Mouse (Mus musculus): ENCODE results near the gene Rab3ip. TPM values are rescaled to one million over a fixed set of nuclear protein-coding genes. Genes with fewer than 3 reads are reported as not detected.

The Rab3ip gene
- polyA plus RNA-seq (2012; rRNA removed): 34.3 and 69.3 TPM in 2 replicates

DNA sequence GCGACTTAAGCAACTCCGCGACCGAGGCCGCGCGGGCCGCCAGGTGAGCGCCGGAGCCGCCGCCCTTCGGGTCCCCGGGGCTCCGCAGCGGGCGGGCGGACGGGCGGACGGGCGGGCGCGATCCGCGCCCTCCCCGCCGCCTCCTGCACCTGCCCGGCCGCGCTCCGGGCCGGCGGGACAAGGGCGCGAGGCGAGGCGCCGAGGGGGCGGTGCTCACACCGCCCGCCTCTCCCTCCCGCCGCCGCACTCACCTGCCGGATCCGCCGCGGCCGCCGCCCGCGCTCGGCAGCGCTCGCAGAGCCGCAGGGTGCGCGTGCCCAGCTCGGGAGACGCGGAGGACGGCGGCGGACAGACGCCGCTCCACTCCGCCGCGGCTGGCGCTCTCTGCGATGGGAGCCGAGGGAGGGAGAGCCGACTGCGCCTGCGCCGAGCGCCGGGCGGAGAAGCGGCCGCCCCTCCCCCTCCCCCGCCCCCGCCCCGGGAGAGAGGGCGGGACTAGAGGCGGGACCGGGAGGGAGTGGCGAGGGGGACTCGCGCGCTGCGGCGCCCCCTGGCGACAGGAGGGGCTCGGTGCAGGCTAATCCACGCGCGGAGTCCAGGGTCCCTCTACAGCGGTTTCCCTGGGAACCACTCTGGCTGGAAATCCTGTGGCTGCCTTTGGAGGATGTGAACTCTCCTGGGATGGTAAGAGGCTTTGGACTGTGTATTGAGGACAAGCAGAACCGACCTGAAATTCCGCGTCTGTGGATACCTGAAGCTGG is at the start of gene Rab3ip:
Gene Rab3ip, minus strand, starts transcription at position 761 of the 761 bp plus-strand sequence.
- Histone ChIP-seq H3K27me3 (ENCODE audit: control insufficient read depth, insufficient read depth, low read length) (no peaks in the 10 kb centered on the region), H3K4me3 (ENCODE audit: extremely low read depth, insufficient read depth, insufficient read length) (peak within 1 kb of the TSS; percentile 86), H3K27ac (ENCODE audit: insufficient read depth, low read length) (peak within 1 kb of the TSS; percentile 86), H3K36me3 (ENCODE audit: control insufficient read depth, insufficient read depth, low read length) (no peaks in the 10 kb centered on the region), H3K4me1 (ENCODE audit: control insufficient read depth, insufficient read depth, insufficient read length) (peaks cover 3% of the 10 kb centered on the region)
- peak; percentile 70 to 88 for DNase-seq (ENCODE audit: low read depth in 1 of 2, low spot score in 2 of 2)
- WGBS: 1% methylated on average over 78 of the region's 103 CpGs
- TF ChIP-seq POLR2A (IDR thresholded peaks at IDR 0.05; ENCODE audit: low read depth, low read length): peak; percentile 83
- peak; percentile 93 for TF ChIP-seq CTCF (IDR thresholded peaks at IDR 0.05; ENCODE audit: extremely low read depth, insufficient read depth, insufficient read length, insufficient replicate concordance)

DNA sequence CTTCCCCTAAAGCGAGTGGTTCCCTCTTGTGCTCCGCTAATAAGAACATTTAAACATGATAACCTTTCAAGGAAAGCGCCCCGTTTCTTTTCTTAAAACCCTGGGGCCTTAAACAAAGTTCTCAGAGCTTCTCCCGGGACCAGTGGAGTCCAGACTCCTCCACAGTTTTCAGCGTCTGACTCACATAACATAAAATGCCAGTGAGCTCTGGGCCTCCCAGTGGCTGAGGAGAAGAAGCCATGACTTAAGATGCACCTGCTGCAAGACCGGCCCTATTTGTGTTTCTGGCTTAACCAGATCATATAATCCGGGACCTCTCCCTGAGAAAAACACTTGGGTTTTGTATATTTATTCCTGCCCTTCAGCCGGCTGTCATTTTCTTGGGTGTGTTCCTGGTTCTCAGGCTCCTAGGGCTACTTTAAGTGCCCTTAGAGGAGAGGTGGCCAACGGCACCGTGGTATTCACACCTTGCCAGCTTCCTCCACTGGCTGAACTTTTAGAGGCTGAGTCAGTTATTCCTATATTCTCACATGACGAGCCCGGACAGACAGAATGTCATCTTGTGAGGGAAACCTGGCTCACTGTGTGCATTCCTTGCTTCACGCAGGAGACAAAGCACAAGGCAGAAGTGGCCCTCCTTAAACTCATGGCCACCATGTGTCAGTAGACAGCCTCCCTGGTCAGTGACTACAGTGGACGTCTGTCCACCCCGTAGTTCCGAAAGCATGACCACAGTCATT is 48.3 kb upstream of the Rab3ip start:
- no peak overlapping the region for H3K27ac ChIP-seq (ENCODE audit: insufficient read depth, low read length)
- no peak overlapping the region for H3K4me3 ChIP-seq (ENCODE audit: extremely low read depth, insufficient read depth, insufficient read length)
- H3K27me3 ChIP-seq (ENCODE audit: control insufficient read depth, insufficient read depth, low read length): no peaks in the 10 kb centered on the region
- no peak for DNase-seq (ENCODE audit: low read depth in 1 of 2, low spot score in 2 of 2)
- 91% methylated on average over 17 of the region's 17 CpGs for WGBS
- no peaks in the 10 kb centered on the region for H3K4me1 ChIP-seq (ENCODE audit: control insufficient read depth, insufficient read depth, insufficient read length)
- H3K36me3 ChIP-seq (ENCODE audit: control insufficient read depth, insufficient read depth, low read length): no peaks in the 10 kb centered on the region
- no peak for TF ChIP-seq CTCF (IDR thresholded peaks at IDR 0.05; ENCODE audit: extremely low read depth, insufficient read depth, insufficient read length, insufficient replicate concordance)
- TF ChIP-seq POLR2A (IDR thresholded peaks at IDR 0.05; ENCODE audit: low read depth, low read length): no peak

DNA sequence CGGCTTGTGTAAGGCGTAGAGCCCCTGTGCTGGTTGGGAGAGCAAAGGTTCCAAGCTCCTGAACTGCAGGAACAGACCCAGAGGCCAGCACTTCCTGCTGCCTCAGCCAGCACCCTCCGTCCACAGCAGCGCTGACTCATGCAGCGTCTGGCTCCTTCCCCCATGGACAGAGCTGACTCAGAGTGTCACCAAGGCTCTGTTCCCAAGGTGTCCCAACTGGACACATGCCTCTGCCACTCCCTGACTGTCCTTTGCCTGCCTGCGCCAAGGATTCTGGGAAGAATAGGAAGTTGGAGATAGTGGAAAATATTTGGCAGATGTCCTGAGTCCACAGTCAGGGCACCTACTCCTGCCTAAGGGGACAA is 45.6 kb upstream of the Rab3ip start:
- Histone ChIP-seq H3K36me3 (ENCODE audit: control insufficient read depth, insufficient read depth, low read length) (no peaks in the 10 kb centered on the region), H3K4me1 (ENCODE audit: control insufficient read depth, insufficient read depth, insufficient read length) (no peaks in the 10 kb centered on the region), H3K27me3 (ENCODE audit: control insufficient read depth, insufficient read depth, low read length) (no peaks in the 10 kb centered on the region), H3K27ac (ENCODE audit: insufficient read depth, low read length) (no peak overlapping the region), H3K4me3 (ENCODE audit: extremely low read depth, insufficient read depth, insufficient read length) (no peak overlapping the region)
- DNase-seq (ENCODE audit: low read depth in 1 of 2, low spot score in 2 of 2): no peak
- TF ChIP-seq POLR2A (IDR thresholded peaks at IDR 0.05; ENCODE audit: low read depth, low read length) (no peak), CTCF (IDR thresholded peaks at IDR 0.05; ENCODE audit: extremely low read depth, insufficient read depth, insufficient read length, insufficient replicate concordance) (no peak)
- WGBS: 30% methylated on average over 6 of the region's 6 CpGs

DNA sequence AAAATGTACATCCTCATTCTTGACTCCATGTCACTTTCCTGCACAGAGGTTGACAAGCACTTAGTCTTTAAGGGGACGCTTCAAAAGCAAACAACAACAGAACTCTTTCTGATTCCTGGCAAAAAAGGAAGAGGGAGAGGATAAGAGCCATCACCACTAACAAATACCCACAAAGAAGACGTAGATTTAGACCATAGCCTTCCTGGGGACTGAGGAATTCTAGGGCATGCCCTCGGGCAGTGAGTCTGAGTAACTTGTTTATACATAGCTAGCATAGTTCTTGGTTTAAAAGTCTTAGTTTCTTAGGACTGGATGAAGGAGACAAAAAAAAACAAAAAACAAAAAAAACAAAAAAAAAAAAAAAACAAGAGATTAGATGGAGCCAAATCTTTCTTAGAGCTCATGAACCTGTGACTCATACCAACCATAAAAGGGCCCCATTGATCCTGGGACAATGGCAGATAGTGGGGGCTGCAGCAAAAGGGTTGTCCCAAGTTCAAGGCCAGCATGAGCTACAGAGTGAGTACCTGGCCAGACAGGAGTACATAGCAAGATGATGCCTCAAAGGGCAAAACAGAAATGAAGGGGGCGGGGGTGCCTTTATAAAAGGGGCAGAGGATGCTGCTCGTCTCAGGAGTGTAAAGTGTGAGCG is 45.1 kb upstream of the Rab3ip start:
- no peak for DNase-seq (ENCODE audit: low read depth in 1 of 2, low spot score in 2 of 2)
- Histone ChIP-seq H3K27ac (ENCODE audit: insufficient read depth, low read length) (no peak overlapping the region), H3K4me1 (ENCODE audit: control insufficient read depth, insufficient read depth, insufficient read length) (no peaks in the 10 kb centered on the region), H3K36me3 (ENCODE audit: control insufficient read depth, insufficient read depth, low read length) (no peaks in the 10 kb centered on the region), H3K27me3 (ENCODE audit: control insufficient read depth, insufficient read depth, low read length) (no peaks in the 10 kb centered on the region), H3K4me3 (ENCODE audit: extremely low read depth, insufficient read depth, insufficient read length) (no peak overlapping the region)
- WGBS: 58% methylated on average over 6 of the region's 6 CpGs
- TF ChIP-seq CTCF (IDR thresholded peaks at IDR 0.05; ENCODE audit: extremely low read depth, insufficient read depth, insufficient read length, insufficient replicate concordance): no peak
- TF ChIP-seq POLR2A (IDR thresholded peaks at IDR 0.05; ENCODE audit: low read depth, low read length): no peak

DNA sequence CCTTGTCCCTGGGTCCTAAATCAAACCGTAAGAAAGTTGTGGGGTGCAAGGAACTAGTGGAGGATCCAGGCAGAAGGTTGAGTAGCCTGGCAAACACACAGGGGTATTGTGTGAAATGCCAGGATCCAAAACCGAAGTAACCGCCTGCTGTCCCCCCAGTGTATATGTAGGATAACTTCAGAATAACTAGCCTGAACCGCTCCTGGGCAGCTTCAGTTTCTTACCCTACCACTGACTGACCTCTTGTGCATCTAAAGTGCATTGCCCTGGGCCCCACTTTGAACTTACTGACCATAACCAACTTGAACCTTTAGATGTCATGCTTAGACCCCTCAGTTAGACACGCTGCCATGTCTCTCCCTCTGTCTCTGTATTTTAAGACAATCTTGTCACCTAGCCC is 44.6 kb upstream of the Rab3ip start:
- H3K27me3 ChIP-seq (ENCODE audit: control insufficient read depth, insufficient read depth, low read length): no peaks in the 10 kb centered on the region
- TF ChIP-seq CTCF (IDR thresholded peaks at IDR 0.05; ENCODE audit: extremely low read depth, insufficient read depth, insufficient read length, insufficient replicate concordance): no peak
- TF ChIP-seq POLR2A (IDR thresholded peaks at IDR 0.05; ENCODE audit: low read depth, low read length): no peak
- no peak overlapping the region for H3K4me3 ChIP-seq (ENCODE audit: extremely low read depth, insufficient read depth, insufficient read length)
- no peaks in the 10 kb centered on the region for H3K36me3 ChIP-seq (ENCODE audit: control insufficient read depth, insufficient read depth, low read length)
- DNase-seq (ENCODE audit: low read depth in 1 of 2, low spot score in 2 of 2): no peak
- WGBS: 90% methylated on average over 5 of the region's 5 CpGs
- H3K4me1 ChIP-seq (ENCODE audit: control insufficient read depth, insufficient read depth, insufficient read length): no peaks in the 10 kb centered on the region
- no peak overlapping the region for H3K27ac ChIP-seq (ENCODE audit: insufficient read depth, low read length)

DNA sequence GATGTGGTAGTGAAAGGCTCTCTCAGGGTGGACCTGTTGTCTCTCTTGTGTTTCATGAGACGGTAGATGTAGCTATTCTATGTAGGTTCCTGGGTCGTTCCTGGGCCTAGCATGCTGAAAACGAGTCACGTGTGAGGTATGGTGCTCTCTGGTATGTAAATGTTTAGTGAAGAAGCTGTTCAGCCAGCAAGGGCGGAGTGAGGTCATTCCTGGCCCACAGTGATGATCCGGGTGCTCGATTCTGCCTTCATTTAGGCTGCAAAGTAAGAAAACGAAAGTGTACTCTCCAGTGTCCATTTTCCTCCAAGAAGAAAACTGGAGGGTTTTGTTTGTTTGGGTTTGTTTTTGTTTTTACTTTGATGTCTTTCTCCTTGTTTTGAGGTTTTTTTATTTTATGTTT is 43.4 kb upstream of the Rab3ip start:
- no peak overlapping the region for H3K4me3 ChIP-seq (ENCODE audit: extremely low read depth, insufficient read depth, insufficient read length)
- DNase-seq (ENCODE audit: low read depth in 1 of 2, low spot score in 2 of 2): no peak
- WGBS: 86% methylated on average over 8 of the region's 8 CpGs

More for the DNA sequence above, 43.4 kb upstream of the Rab3ip start:
- H3K36me3 ChIP-seq (ENCODE audit: control insufficient read depth, insufficient read depth, low read length): no peaks in the 10 kb centered on the region
- H3K27me3 ChIP-seq (ENCODE audit: control insufficient read depth, insufficient read depth, low read length): no peaks in the 10 kb centered on the region
- H3K27ac ChIP-seq (ENCODE audit: insufficient read depth, low read length): no peak overlapping the region
- TF ChIP-seq POLR2A (IDR thresholded peaks at IDR 0.05; ENCODE audit: low read depth, low read length) (no peak), CTCF (IDR thresholded peaks at IDR 0.05; ENCODE audit: extremely low read depth, insufficient read depth, insufficient read length, insufficient replicate concordance) (no peak)
- no peaks in the 10 kb centered on the region for H3K4me1 ChIP-seq (ENCODE audit: control insufficient read depth, insufficient read depth, insufficient read length)

Data from spleen, adult 2 months (tissue).